Mouse (Mus musculus): Measurements from ENCODE around the gene Vmn1r122. TPM values are rescaled to one million over a fixed set of nuclear protein-coding genes. Genes with fewer than 3 reads are reported as not detected.
"Not testable (repeated sequence)": the region's sequence is repeated elsewhere in the genome, so short reads cannot be mapped to it uniquely, and the experiment has no call there.

Vmn1r122 gene
- not detected for polyA plus RNA-seq (2017; shearing (Covaris generic))

- not testable (repeated sequence) for ATAC-seq
Measured at GRCm38 (mm10) chr7:21134028-21134427, at the start of gene Vmn1r122. TSS of gene Vmn1r122 (minus strand) at chr7:21134128.

- ATAC-seq = not testable (repeated sequence)
Measured at GRCm38 (mm10) chr7:21161885-21162284, 28.0 kb upstream of the Vmn1r122 start, which contains the start of gene Vmn1r123. TSS of gene Vmn1r123 (plus strand) at chr7:21162185.

- ATAC-seq = not testable (repeated sequence)
Measured at GRCm38 (mm10) chr7:21098413-21098812, 35.5 kb downstream of the Vmn1r122 start, which contains the start of gene Vmn1r121. TSS of gene Vmn1r121 (minus strand) at chr7:21098513.

Other genes starting within 250 kb of the Vmn1r122 start
- not detected for gene Vmn1r118, start 221.8 kb downstream of the Vmn1r122 start, polyA plus RNA-seq (2017; shearing (Covaris generic))
- gene Vmn1r119, start 121.7 kb downstream of the Vmn1r122 start, polyA plus RNA-seq (2017; shearing (Covaris generic)) = not detected
- not detected for gene Vmn1r120, start 80.3 kb downstream of the Vmn1r122 start, polyA plus RNA-seq (2017; shearing (Covaris generic))
- gene Vmn1r121, start 35.6 kb downstream of the Vmn1r122 start, polyA plus RNA-seq (2017; shearing (Covaris generic)) = not detected
- not detected for gene Vmn1r123, start 28.1 kb upstream of the Vmn1r122 start, polyA plus RNA-seq (2017; shearing (Covaris generic))
- gene Gm5157, start 56.3 kb upstream of the Vmn1r122 start, polyA plus RNA-seq (2017; shearing (Covaris generic)) = not detected
- gene Vmn1r124, start 126.5 kb upstream of the Vmn1r122 start, polyA plus RNA-seq (2017; shearing (Covaris generic)) = not detected
- gene Vmn1r125, start 138.1 kb upstream of the Vmn1r122 start, polyA plus RNA-seq (2017; shearing (Covaris generic)) = not detected
- not detected for gene Vmn1r126, start 167.3 kb upstream of the Vmn1r122 start, polyA plus RNA-seq (2017; shearing (Covaris generic))
- gene Vmn1r127, start 185.7 kb upstream of the Vmn1r122 start, polyA plus RNA-seq (2017; shearing (Covaris generic)) = not detected
- not detected for gene Vmn1r128, start 215.2 kb upstream of the Vmn1r122 start, polyA plus RNA-seq (2017; shearing (Covaris generic))
- not detected for gene Vmn1r129, start 227.2 kb upstream of the Vmn1r122 start, polyA plus RNA-seq (2017; shearing (Covaris generic))